Mouse (Mus musculus) lung, embryonic 14.5 days (tissue): ENCODE data around the gene Btbd6. TPM values are rescaled to one million over a fixed set of nuclear protein-coding genes. Genes with fewer than 3 reads are reported as not detected.

Experiments used
- ATAC-seq: fragments of 200-750 bp; cut with Nextera tagmentation; 2 replicates; pipeline ENCODE4 v1.8.0; 2017; ENCODE audit warnings: mild to moderate bottlenecking, moderate TSS enrichment, moderate library complexity; ENCODE audit not compliant: insufficient read depth
- DNase-seq: peaks from one replicate; pipeline ENCODE4 v3.0.0-alpha.2; 2015
- H3K27ac ChIP-seq: fragments of 300-500 bp; sonication (generic); 2 replicates; pipeline ENCODE4 v1.5.1; 2014; ENCODE audit warnings: low read depth, mild to moderate bottlenecking, moderate library complexity
- H3K27me3 ChIP-seq: fragments of 300-500 bp; sonication (generic); 2 replicates; pipeline ENCODE4 v1.6.1; 2014; ENCODE audit warnings: low read length, control low read depth; ENCODE audit not compliant: insufficient read depth
- H3K36me3 ChIP-seq: fragments of 300-500 bp; sonication (generic); 2 replicates; pipeline ENCODE4 v1.6.1; 2014; ENCODE audit warnings: control low read depth; ENCODE audit not compliant: insufficient read depth
- H3K4me1 ChIP-seq: fragments of 300-500 bp; sonication (generic); 2 replicates; pipeline ENCODE4 v1.6.1; 2014; ENCODE audit warnings: antibody characterized with exemption, control low read depth; ENCODE audit not compliant: insufficient read depth
- H3K4me2 ChIP-seq: fragments of 300-500 bp; sonication (generic); 2 replicates; pipeline ENCODE4 v1.6.1; 2014; ENCODE audit warnings: mild to moderate bottlenecking
- H3K4me3 ChIP-seq: fragments of 300-500 bp; sonication (generic); 2 replicates; pipeline ENCODE4 v1.5.1; 2014; ENCODE audit warnings: low read depth, low read length
- H3K9ac ChIP-seq: fragments of 300-500 bp; sonication (generic); 2 replicates; pipeline ENCODE4 v1.6.1; 2014
- H3K9me3 ChIP-seq: fragments of 300-500 bp; sonication (generic); 2 replicates; pipeline ENCODE4 v1.6.1; 2016; ENCODE audit warnings: low read depth, low read length, control low read depth
- CTCF ChIP-seq: IDR thresholded peaks from 2 replicates; pipeline ENCODE4 v1.5.1; 2016; ENCODE audit warnings: antibody characterized with exemption, low read depth
- WGBS: fragments of 180-500 bp; shearing (Covaris S2); extraction: QIAGEN DNeasy Blood & Tissue Kit; methylation state at CpG from one replicate; pipeline ENCODE4 v1.1.7; 2014; 5-methylcytosine and 5-hydroxymethylcytosine counted together
- polyA plus RNA-seq: library from polyadenylated mRNA; unstranded; fragments of >200 nt; fragmentation: Nextera tagmentation; extraction: Ambion mirVana; gene quantifications from 2 replicates; pipeline ENCODE4 v1.2.1, GENCODE M21; 2014

Btbd6 gene
- polyA plus RNA-seq, 1 experiment from 2014 or later = 26.7 TPM

DNA sequence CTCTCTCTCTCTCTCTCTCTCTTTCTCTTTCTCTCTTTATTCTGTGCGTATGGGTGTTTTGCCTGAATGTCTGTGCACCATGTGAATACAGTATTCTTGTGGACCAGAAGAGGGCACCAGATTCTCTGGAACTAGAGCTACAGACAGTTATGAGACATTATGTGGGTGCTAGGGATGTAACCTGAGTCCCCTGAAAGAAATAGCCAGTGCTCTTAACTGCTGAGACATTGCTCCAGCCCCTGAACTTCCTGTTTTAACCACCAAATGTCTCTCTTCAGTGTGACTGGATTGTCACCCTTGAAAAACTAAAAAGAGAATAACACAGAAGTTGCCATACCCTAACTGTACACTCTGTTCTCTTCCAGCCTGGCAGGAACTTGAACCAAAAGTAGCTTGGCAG, 50.3 kb downstream of the Btbd6 start:
- H3K4me1 ChIP-seq = no peaks in the 10 kb centered on the region
- WGBS = 92% methylated on average over 1 of the region's 1 CpGs
- ATAC-seq = no peak

GRCm38 (mm10) chr12:113027495-113027894, 51.2 kb downstream of the Btbd6 start:
- 93% methylated on average over 2 of the region's 2 CpGs for WGBS
- H3K9ac ChIP-seq = no peak overlapping the region
- no peak overlapping the region for H3K27ac ChIP-seq
- no peak overlapping the region for H3K4me2 ChIP-seq
- H3K27me3 ChIP-seq = no peaks in the 10 kb centered on the region
- no peaks in the 10 kb centered on the region for H3K9me3 ChIP-seq
- H3K4me1 ChIP-seq = no peaks in the 10 kb centered on the region
- TF ChIP-seq CTCF = no peak
- 0 out of 2 replicates have a peak, but pooled peaks cover 3% of the 10 kb centered on the region for H3K36me3 ChIP-seq
- ATAC-seq (no peak), DNase-seq (no peak)
- H3K4me3 ChIP-seq = no peak overlapping the region

More for the DNA sequence above, 50.3 kb downstream of the Btbd6 start:
- Histone ChIP-seq H3K27ac (no peak overlapping the region), H3K27me3 (no peaks in the 10 kb centered on the region), H3K4me2 (no peak overlapping the region), H3K4me3 (no peak overlapping the region), H3K36me3 (0 out of 2 replicates have a peak, but pooled peaks cover 3% of the 10 kb centered on the region), H3K9me3 (no peaks in the 10 kb centered on the region), H3K9ac (no peak overlapping the region)
- DNase-seq = no peak
- TF ChIP-seq CTCF = no peak

DNA sequence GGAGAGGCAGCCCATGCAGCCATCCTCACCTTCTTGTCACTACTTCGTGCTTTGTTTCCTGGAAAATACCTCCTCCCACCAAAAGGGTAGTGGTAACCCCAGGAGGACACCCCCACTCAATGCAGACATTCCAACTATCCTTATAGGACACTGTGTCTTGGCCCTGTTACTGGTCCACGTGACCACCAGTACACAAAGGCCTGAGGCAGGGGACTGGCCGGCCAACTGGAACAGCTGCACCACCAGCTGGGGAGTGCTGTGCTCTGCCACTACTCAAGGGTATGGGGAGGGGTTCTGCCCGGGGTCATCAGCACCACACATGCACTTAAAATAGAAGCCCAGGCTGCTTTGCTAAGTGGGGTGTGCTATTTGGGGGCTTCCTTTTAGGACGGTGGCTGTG, 51.8 kb downstream of the Btbd6 start:
- WGBS = 69% methylated on average over 5 of the region's 5 CpGs
- DNase-seq = no peak

More for the DNA sequence above, 51.8 kb downstream of the Btbd6 start:
- Histone ChIP-seq H3K36me3 (0 out of 2 replicates have a peak, but pooled peaks cover 3% of the 10 kb centered on the region), H3K9me3 (no peaks in the 10 kb centered on the region), H3K4me2 (no peak overlapping the region), H3K27ac (no peak overlapping the region), H3K4me3 (no peak overlapping the region), H3K27me3 (no peaks in the 10 kb centered on the region), H3K4me1 (no peaks in the 10 kb centered on the region), H3K9ac (no peak overlapping the region)
- no peak for ATAC-seq
- TF ChIP-seq CTCF = no peak

Other genes starting within 250 kb of the Btbd6 start
- 9.3 and 10.9 TPM in 2 replicates for gene Pld4, start 215.8 kb upstream of the Btbd6 start, polyA plus RNA-seq
- 0.61 and 0.64 TPM in 2 replicates for gene Ahnak2, start 173.8 kb upstream of the Btbd6 start, polyA plus RNA-seq
- gene Clba1, start 167.5 kb upstream of the Btbd6 start, polyA plus RNA-seq = 4.3 and 5.1 TPM in 2 replicates
- 140 and 153 TPM in 2 replicates for gene Cdca4, start 147.1 kb upstream of the Btbd6 start, polyA plus RNA-seq
- 0.12 TPM in 1 of 2 replicates, not detected in the other for gene Gpr132, start 108.3 kb upstream of the Btbd6 start, polyA plus RNA-seq
- 6.3 and 8.0 TPM in 2 replicates for gene Jag2, start 46.7 kb upstream of the Btbd6 start, polyA plus RNA-seq
- gene Nudt14, start 34.4 kb upstream of the Btbd6 start, polyA plus RNA-seq = 107 and 116 TPM in 2 replicates
- 61.7 and 65.9 TPM in 2 replicates for gene Brf1, start 24.2 kb downstream of the Btbd6 start, polyA plus RNA-seq
- gene Pacs2, start 38.0 kb downstream of the Btbd6 start, polyA plus RNA-seq = 12.3 and 15.6 TPM in 2 replicates
- not detected in 2 replicates for gene Tex22, start 98.0 kb downstream of the Btbd6 start, polyA plus RNA-seq
- 22.8 and 24.1 TPM in 2 replicates for gene Mta1, start 121.8 kb downstream of the Btbd6 start, polyA plus RNA-seq
- gene Crip2, start 163.8 kb downstream of the Btbd6 start, polyA plus RNA-seq = 266 and 273 TPM in 2 replicates
- 237 and 267 TPM in 2 replicates for gene Crip1, start 169.8 kb downstream of the Btbd6 start, polyA plus RNA-seq
- gene Tedc1, start 179.9 kb downstream of the Btbd6 start, polyA plus RNA-seq = 35.1 and 35.4 TPM in 2 replicates
- gene Tmem121, start 209.4 kb downstream of the Btbd6 start, polyA plus RNA-seq = 4.3 and 6.1 TPM in 2 replicates